Mouse (Mus musculus) kidney, postnatal 25 days (tissue): ENCODE results near the gene Selenbp2.
"Not testable (repeated sequence)": the region's sequence is repeated elsewhere in the genome, so short reads cannot be mapped to it uniquely, and the experiment has no call there.

Experiments used
- DNase-seq, 2 experiments: peaks; one replicate each; pipeline ENCODE4 v3.0.0; 2021; ENCODE audit warnings: mixed read lengths in 2 of 2

The Selenbp2 gene

GRCm38 (mm10) chr3:94691694-94692093, 1.7 kb upstream of the Selenbp2 start:
- DNase-seq, result not testable (repeated sequence)

- not testable (repeated sequence) for DNase-seq
These were observed 518 bp downstream of the Selenbp2 start for GRCm38 (mm10) chr3:94693874-94694273.

- DNase-seq, result peak in 1 of 2 experiments; percentile 24
These were observed 2.2 kb downstream of the Selenbp2 start for GRCm38 (mm10) chr3:94695591-94695990.

- DNase-seq, result not testable (repeated sequence)
These were observed 2.9 kb downstream of the Selenbp2 start for GRCm38 (mm10) chr3:94696257-94696656.

- peak in 1 of 2 experiments; percentile 17 for DNase-seq
These were observed 8.9 kb downstream of the Selenbp2 start for GRCm38 (mm10) chr3:94702163-94702810.

GRCm38 (mm10) chr3:94702856-94703255, 9.5 kb downstream of the Selenbp2 start:
- DNase-seq, result no peak

- DNase-seq, result peak; percentile 56 to 73
These were observed 10.0 kb downstream of the Selenbp2 start for GRCm38 (mm10) chr3:94703364-94703763.

GRCm38 (mm10) chr3:94710591-94710990, 17.2 kb downstream of the Selenbp2 start:
- DNase-seq, result not testable (repeated sequence)

- peak in 1 of 2 experiments; percentile 29 for DNase-seq
These were observed 20.1 kb downstream of the Selenbp2 start for GRCm38 (mm10) chr3:94713424-94713823.

- DNase-seq, result not testable (repeated sequence)
These were observed 24.9 kb downstream of the Selenbp2 start for GRCm38 (mm10) chr3:94718253-94718652.

GRCm38 (mm10) chr3:94723637-94724036, 30.3 kb downstream of the Selenbp2 start:
- not testable (repeated sequence) for DNase-seq

- no peak for DNase-seq
These were observed 52.3 kb downstream of the Selenbp2 start for GRCm38 (mm10) chr3:94745691-94746090.
